Mouse (Mus musculus) c-Kit-negative CD71-positive TER-119-positive erythroid progenitor cells, embryonic 14.5 days (primary cell): ENCODE data around the gene 4931414P19Rik.
"Not testable (repeated sequence)": the region's sequence is repeated elsewhere in the genome, so short reads cannot be mapped to it uniquely, and the experiment has no call there.

ENCODE experiments used
- DNase-seq: peaks from one replicate; pipeline ENCODE4 v3.0.0-alpha.2; 2013; ENCODE audit warnings: low read depth, low spot score

Gene 4931414P19Rik

DNA sequence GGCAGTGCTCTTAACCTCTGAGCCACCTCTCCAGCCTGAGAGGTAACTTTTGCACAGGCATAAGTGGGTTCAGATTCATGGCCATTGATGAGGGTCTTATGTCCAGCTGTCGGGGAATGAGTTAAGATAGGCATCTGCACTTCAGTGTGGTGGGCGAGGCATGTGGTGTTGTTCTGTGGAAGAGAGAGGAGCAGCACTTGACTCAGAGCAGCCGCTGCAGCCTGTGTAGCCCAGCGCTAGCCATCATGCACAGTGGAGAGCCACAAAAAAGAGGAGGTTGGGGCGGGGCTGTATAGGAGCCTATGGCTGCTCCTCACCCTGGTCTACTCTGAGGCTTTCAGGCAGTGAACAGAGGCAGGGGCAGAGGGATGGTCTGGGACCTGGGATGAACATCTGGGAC, 22.3 kb upstream of the 4931414P19Rik start:
- no peak for DNase-seq

DNA sequence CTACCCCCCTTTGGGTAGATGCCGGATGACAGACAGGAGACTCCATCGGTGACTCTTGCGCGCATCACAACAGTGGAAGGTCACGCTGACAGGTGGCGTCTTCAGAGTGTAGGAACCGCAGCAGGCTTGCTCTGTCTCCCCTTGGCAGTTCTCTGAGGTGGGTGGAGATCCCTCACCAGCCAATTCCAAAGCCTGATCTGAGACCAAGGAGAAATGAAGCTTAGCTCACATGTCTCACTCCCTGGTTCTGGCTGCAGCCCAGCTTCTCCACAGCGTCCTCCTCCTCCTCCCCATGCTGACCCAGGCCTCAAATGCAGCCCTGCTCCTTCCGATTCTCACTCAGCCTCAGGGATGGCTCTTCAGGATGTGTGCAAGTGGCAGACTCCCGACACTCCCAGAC, 19.2 kb upstream of the 4931414P19Rik start:
- DNase-seq: no peak

DNA sequence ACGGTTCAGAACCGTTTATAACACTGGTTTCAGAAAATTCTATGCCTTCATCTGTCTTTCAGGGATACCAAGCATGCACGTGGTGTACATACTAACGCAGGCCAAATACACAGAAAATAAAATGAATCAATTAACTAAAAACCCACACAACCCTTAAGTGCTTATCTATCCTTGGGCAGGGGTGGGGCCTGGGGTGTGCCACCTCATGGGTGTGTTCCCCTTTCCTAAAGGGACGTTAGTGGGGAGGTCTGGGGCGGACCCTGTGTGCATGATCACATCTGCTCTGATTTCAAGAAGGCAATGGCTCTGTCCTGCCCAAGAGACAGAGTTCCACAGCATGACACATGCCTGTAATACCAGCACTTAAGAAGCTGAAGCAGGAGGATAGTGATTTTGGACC, 17.5 kb upstream of the 4931414P19Rik start:
- no peak for DNase-seq

DNA sequence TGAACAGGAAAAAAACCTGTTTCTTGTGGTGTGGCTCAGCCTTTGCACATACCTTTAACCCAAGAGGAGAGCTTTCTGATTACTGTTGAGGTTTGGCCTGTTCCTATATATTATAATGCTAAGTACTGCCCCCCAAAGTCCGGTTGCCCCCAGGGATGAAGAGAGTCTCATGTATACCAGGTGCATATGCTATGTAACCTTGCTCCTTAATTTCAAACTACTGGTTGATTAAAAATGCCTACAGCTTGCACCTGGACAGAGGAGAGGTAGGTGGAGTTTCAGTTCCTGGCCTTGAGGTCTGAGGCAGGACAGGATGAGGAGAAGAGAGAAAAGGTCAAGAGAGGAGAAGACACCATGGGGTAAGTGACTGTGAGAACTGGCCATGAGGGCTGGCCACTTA, 15.3 kb upstream of the 4931414P19Rik start, which contains the start of gene Psmb11:
Gene Psmb11, plus strand, starts transcription at position 301 of the 400 bp plus-strand sequence.
- no peak for DNase-seq

DNA sequence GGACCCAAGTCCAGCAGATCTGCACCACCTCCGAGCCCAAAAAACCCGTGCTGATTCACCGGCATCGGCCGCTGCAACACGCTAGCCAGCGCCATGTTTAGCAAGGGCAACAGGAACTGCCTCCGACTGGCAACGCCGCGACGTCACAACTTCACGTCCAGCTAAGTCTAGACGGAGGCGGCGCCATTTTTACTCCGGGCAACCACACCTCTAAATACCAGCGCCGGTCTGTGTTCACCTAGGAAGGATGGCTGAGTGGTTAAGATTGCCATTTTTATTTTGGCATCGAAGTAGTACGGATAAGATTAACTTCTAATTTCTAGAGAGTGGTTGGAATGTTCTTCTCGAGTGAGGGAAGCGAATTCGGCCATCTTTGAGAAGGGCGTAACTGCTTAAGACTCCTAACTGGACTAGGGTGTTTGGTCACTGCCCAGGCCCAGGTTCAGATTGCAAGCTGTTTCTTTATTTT, 12.1 kb upstream of the 4931414P19Rik start, which contains the start of gene Psmb5:
Gene Psmb5, minus strand, starts transcription at position 126 of the 469 bp plus-strand sequence.
- DNase-seq: peak; percentile 83

DNA sequence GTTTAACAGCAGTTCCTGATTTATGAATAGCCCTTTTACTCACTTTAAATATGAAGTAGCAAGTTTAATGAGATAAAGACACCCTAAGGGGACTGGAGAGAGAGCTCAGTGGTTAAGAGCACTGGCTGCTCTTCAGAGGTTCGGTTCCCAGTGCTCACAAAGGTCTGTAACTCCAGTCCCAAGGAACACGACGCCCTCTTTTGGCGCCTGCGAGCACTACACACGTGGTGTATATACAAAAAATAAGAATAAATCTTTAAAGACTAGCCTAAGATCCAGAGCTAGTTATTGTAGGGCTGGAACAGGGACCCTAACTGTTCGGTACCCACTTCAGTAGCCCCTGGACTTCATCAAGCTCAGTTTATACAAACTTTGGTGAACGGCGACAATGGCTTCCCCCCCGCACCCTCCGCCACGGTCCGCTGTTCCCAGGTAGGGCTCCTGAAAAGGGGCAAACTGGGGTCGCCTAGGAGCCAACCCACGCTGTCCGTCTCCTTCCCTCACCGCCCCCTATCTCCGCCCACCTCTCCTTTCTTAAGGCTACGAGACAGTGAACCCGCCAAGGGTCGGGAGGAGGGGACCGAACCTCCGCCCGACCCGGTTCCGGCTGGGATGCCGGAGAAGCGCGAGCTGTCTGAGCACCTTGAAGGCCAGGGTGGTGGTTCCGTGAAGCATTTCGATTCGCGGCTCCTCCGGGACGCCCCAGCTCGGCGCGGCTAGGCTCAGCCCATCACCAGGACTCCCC, 11.5 kb upstream of the 4931414P19Rik start:
- no peak for DNase-seq

DNA sequence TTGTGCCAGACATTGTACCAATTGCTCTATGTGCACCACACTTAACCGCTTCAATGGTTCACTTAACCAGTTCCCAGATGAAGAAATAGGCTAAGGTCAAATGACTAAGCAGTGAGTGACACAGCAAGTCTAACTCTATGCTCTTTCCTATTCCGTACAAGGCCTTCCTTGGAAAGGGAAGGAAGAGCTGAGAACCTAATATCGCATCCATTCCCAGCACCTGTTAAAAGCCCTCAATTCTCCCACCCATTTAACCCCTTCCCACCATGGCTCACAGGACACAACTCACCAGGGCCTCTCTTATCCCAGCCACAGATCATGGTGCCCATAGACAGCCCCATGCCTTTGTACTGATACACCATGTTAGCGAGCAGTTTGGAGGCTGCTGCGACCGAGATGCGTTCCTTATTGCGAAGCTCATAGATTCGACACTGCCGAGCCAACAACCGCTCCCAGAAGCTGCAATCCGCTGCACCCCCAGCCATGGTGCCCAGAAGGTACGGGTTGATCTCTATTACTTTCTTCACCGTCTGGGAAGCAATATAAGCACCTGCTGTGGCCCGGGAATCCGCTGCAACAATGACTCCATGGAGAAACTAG, 10.5 kb upstream of the 4931414P19Rik start:
- no peak for DNase-seq

DNA sequence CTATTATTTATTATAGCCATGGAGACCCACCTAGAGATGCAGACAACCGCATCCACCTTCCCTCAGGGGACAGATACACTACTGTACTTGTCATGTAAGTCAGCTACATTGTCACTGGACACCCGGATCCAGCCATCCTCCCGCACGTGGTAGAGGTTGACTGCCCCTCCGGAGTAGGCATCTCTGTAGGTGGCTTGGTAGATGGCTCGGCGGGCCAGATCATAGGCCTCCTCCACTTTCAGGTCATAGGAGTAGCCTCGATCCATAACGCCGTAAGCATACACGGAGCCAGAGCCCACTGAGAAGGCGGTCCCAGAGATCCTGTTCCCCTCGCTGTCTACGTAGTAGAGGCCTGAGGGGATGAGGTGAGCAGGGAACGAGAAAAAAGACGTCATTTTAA, 8.3 kb upstream of the 4931414P19Rik start:
- DNase-seq: not testable (repeated sequence)

DNA sequence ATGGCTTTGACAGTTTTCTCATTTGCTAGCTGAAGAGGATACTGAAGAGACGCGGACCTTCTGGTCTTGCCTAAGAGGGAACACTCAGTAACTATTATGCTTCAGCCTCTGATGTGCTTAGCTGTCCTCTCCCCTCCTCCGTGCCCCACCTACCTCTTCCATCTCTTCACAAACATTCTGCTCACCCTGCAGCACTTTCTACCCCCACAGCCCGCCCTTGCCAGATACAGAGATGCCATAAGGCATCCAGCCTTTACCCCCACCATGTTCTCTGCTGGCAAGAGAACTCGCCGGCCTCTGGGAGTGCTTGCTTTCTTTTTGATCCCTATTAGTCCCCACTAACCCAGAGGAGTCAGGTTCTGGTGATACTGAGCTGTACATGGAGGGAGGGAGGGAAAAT, 4.9 kb upstream of the 4931414P19Rik start:
- no peak for DNase-seq

DNA sequence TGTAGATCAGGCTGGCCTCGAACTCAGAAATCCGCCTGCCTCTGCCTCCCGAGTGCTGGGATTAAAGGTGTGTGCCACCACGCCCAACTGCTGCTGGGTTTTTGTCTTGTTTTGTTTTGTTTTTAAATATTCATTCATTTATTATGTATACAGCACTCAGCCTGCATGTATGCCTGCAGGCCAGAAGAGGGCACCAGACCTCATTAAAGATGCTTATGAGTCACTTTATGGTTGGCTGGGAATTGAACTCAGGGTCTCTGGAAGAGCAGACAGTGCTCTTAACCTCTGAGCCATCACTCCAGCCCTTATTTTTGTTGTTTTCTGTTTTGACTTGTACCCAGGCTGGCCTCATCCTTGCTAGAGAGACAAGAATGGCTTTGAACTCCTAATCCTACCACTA, 4.2 kb upstream of the 4931414P19Rik start:
- DNase-seq: no peak

DNA sequence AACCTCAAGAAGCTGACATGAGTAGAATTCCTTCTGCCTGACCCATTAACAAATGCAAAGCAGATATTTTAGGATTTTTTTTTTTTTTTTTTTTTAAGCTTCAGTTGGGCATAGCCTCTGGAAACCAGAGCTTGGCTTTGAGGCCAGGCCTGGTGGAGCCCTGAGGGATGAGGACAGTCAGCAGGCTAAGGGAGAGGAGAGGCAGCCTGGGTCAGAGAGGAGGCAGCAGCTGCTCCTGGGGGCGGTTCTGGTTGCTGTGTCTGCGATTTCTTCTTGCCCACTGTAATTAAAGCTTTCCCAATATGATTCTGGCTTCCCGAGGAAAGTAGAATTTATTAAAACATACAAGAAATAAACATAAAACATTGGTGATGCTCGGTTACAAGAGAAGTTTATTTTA, 3.5 kb upstream of the 4931414P19Rik start:
- DNase-seq: no peak

DNA sequence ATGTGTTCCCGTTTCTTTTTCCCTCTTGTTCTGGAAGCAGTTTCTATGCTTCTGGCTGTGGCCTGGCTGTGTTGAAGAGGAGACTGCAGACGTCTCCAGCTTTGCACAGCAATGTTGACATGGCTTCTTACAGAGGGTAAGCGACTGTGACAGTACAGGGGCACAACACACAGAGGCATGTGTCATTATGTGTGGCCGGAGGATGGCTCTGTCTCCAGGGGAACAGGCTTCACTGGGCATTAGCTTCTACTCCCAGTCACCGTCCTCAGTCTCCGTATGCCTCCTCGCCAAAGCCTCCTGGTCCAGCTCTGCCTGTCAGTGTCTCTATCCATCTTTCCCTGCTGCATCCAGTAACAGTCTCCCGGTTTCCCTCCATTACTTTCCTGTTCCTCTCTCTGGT, 1.4 kb upstream of the 4931414P19Rik start:
- no peak for DNase-seq

DNA sequence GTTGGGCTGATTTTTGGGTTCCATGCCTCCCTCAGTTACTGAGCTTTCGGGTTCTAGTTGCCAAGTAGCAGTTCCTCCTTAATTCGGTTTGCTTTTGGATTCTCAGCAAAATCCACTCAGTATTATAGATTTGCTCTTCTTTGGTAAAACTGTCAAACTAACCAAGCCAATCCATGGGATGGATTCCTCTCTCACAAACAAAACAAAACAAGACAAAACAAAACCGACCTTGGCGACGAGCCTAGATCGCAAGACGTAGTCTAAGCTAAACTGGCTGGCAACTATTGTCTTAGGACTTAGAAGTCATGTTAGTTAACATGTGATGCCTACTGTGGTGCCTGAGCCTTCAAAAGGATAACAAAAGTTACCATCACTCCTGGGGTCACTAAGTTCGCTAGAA, 2.1 kb downstream of the 4931414P19Rik start:
- no peak for DNase-seq

DNA sequence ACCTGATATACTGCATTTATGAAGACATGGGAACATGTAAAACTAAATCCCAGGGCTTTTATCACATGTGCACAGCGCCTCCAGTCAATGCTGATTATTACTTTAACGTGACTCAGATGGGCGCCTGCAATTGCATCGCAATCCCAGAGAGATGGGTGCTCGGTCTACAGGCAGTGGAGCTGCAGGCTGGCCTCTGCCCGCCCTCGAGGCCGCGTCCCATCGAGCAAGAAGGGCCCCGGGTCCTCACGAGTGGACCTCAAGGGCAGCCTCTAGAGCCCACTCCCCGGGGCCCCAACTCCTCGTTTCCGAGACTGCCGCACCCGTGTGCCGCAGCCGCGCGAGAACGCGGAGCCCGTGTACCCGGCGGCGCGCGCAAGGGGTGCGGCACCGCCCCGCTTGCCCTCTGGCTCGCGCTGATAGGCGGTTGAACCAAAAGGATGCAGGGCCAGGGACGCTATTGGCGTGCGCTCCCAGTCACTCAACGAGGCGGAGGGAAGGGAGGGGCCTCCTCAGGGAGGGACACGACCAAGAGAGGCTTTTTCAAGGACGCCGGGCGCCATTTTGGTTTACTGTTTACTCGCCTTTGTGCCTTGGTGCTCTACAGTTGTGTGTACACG, 2.6 kb downstream of the 4931414P19Rik start:
- peak; percentile 94 for DNase-seq

DNA sequence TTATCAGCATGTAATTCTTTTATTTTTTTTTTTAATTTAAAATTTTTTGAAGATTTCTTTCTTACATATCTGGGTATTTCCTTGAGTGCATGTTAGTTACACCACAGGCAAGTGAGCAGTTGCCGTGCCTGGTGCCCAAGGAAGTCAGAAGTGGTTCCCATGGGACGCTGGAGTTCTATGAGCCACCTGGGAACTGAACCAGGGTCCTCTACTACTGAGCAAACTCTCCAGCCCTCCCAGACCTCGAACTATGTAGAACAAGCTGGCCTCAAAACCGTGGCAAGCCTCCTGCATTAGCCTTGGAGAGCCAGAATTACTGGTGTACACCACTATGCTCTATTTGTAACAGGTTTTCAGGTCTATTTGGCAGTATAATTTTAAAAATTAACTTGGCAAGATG, 3.2 kb downstream of the 4931414P19Rik start:
- no peak for DNase-seq

DNA sequence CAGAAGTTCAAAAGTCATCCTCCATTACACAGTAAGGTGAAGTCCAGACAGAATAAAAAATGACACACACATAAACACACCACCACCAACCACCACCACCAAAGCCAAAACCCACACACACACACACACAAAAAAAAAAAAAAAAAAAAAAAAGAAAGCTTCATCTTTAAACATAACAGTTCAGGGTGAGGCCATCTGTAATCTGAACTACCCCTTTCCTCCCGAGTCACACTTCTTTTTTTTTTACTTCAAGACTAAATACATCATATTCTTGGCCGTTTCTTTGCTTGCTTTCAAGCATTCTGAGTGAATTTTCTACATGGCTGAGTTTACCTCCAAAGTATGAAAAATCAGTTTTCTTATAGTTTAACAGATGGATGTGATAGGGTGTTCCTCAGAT, 4.2 kb downstream of the 4931414P19Rik start:
- DNase-seq: no peak

DNA sequence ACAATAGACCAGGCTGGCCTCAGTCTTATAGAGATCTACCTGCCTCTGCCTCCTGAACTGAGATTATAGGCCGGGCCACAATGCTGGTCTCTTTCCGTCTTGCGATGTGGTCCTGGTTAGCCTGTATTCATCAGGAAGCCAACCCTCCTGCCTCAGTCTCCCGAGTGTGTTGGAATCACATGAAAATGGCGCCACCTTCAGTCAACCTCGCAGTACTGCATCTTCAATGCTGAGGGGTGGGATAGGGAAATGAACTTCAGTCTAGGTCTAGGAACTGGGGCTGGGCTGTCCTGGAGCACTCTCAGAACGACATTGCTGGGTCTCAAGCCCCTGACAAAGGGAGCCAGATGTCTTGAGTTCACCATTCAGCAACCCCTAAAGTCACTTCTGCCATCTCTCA, 8.7 kb downstream of the 4931414P19Rik start:
- no peak for DNase-seq

DNA sequence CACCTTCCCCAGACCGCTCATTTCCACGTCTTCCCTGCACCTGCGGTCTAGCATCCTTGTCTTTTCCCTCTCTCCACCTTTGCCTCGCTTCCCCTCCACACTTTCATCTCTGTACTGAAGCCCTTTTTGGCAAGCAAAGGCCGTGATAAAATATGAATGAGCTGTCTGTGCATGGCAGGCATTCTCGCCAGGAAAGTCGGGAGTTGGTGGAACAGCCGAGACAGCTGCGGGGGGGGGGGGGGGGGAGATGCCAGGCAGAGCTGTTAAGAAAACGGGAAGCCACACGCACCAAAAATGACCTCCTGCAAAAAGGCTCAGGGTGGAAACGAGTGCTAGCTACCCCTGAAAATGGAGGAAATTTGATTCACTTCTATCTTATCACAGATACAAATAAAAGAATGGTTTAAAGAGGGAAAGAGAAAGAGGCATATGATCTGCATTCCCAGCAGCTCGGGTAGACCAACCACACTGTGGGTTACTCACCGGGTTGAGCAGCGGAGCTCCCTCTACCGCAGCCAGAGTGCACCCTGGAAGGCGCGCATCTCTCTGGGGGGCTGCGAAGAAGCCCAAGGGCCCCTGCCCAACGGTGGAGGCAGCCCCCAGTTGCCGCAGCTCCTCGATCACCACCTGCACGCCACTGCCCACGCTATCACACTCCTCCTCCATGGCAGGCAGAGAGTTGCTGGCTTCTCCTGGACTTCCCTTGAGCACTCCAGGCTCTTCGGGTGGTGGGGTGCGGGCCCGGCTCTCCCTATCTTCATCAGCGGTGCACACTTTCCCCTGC, 11.0 kb downstream of the 4931414P19Rik start:
- DNase-seq: no peak

DNA sequence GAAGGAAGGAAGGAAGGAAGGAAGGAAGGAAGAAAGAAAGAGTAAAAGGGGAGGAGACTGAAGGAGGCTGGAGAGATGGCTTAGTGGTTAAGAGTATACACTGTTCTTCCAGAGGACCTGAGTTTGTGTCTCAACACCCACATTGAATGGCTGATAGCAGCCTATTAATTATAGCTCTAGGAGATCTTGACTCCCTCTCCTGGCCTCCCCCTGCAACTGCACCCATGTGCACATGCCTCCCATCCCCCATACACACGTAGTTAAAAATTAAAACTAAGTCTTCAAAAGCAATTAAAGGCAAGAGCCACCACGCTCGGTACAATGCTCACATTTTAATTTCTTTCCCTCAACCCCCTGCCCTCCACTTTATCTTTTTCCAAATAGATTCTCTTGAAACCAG, 11.7 kb downstream of the 4931414P19Rik start:
- no peak for DNase-seq

DNA sequence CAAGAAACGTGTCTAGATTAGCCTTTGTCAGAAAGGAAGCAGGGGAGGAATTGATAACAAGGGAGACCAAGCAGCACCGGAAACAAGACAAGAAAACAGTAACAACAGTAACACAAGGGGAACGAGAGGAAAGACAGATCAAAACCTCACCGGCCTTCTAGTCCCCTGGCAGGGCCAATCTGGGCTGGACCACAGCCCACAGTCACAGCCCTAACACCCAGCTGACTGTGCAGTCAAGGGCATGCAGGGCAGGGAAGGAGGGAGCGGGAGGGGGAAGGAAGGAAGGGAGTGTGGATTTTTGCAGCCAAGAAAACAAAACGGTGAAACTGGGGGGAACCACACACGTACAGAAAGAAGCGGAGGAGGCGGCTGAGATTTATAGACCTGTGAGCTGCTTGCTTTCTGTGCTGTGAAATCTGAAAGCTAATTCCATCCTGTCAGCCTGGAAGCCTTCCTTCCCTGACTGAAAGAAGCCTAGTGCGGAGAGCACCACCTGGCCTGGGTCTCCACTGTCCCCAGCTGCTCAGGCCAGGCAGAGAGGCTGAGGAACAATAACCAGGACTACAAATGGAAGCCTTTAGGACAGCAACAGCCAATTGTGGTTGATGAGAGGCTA, 13.4 kb downstream of the 4931414P19Rik start:
- DNase-seq: no peak

DNA sequence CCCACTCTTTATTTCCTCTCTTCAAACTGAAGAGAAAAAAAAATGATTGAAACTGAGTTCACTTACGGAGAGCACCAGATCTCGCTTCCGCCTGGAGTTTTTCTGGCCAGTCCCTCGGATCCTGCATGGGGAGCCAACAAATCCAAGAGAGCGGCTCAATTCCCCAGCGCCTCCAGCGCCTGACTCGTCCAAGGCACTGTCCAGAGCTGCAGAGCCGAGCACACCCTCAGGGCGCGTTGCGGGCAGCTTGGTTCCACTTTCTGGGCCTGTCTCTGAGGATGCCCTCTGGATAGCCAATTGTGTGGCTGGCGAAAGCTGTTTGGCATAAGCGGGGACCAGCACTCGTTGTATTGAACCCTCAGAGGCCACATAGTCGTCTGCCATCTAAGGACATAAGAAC, 14.7 kb downstream of the 4931414P19Rik start:
- DNase-seq: no peak
